ENCODE assay signal across 8 mouse cellular contexts in the genomic region with DNA sequence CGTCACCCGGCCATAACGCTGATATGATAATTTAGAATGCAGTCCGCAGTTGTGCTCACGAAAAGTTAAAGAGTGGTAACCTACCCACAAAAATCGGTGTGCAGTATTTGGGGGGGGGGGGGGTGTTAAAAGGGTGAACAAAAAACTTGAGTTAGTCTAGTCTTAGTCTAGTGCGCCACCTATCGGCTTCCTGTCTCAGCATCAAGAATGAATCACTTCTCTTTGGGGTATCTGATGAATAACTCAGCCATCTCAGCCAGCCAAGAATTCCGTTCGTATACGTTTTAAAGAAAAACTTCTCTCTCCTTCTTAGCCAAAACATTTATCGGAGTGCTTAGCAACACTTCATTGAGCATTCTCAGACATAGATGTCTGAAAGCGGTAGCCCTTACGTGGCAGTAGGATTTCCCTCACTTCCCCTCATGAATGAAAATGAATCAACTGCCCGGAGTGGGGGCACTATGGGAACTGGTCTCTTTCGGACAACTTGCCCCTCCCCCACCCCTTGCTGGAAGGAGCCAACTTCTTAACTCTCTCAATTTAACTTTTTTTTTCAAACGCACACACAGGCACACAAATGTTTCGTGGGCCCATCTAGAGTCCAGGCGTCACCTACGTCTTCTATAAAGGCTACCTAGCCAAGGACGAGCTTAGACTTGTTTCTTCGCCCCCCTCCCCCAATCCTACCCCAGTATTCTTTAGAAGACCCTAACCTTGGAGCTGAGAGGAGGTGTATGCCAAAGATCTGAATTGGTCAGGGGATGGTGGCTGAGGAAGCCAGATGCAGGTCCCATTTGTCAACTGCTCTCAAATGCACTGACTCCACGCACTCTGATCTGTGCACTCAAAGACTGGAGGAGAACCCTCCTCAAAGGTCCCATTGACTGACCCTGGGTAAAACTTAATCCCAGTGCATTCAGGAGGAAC. TPM values are rescaled to one million over a fixed set of nuclear protein-coding genes. Genes with fewer than 3 reads are reported as not detected.
A peak's percentile ranks its signal among the peaks of the same experiment; 100 is the strongest.
DNase-seq lines count a peak whose midpoint lies in the region; ATAC-seq and TF ChIP-seq lines count a peak whose summit lies in the region.

No protein-coding gene starts in this region.

- H3K79me2 ChIP-seq in C2C12 (ENCODE audit: control insufficient read depth, insufficient read depth) = no peaks in the 10 kb centered on the region
- no peaks in the 10 kb centered on the region for H3K79me2 ChIP-seq in liver, adult 2 months (ENCODE audit: control insufficient read depth, insufficient read depth, low read length)

- peak overlapping the region; percentile 14 for H3ac ChIP-seq in C2C12 (ENCODE audit: control insufficient read depth, insufficient read length, low read depth)

- no peaks in the 10 kb centered on the region for H3K79me3 ChIP-seq in C2C12 (ENCODE audit: low read depth)

- H3K27me3 ChIP-seq in C2C12 (ENCODE audit: control insufficient read depth, insufficient read depth, insufficient read length) = no peaks in the 10 kb centered on the region
- H3K27me3 ChIP-seq in embryonic facial prominence, embryonic 14.5 days (replicated peaks; ENCODE audit: control insufficient read depth, insufficient read depth, low read length) = peaks cover 10% of the 10 kb centered on the region; the same call in 1 of the 2 replicates
- H3K27me3 ChIP-seq in heart, embryonic 12.5 days (replicated peaks) = peaks cover 25% of the 10 kb centered on the region
- peaks cover 8% of the 10 kb centered on the region; the same call in 1 of the 2 replicates for H3K27me3 ChIP-seq in kidney, postnatal 0 days (ENCODE audit: insufficient read depth, low read length)
- no peaks in the 10 kb centered on the region; the same call in 1 of the 2 replicates for H3K27me3 ChIP-seq in liver, adult 2 months (ENCODE audit: control insufficient read depth, insufficient read depth, low read length)

- peak overlapping the region; percentile 69 for H3K4me2 ChIP-seq in embryonic facial prominence, embryonic 14.5 days (ENCODE audit: low read depth, low read length)
- peak overlapping the region; percentile 89 for H3K4me2 ChIP-seq in heart, embryonic 12.5 days
- peak overlapping the region; percentile 87 for H3K4me2 ChIP-seq in kidney, postnatal 0 days (ENCODE audit: low read length)

- TF ChIP-seq CTCF in C2C12 (IDR thresholded peaks at IDR 0.05; ENCODE audit: control insufficient read depth, insufficient read depth, insufficient read length) = peak; percentile 11
- TF ChIP-seq CTCF in kidney, postnatal 0 days (IDR thresholded peaks at IDR 0.05; ENCODE audit: low read depth) = peak; percentile 83
- peak; percentile 48; the same call in 1 of the 2 replicates for TF ChIP-seq CTCF in liver, adult 2 months (IDR thresholded peaks at IDR 0.05; ENCODE audit: low read depth, low read length)

- ATAC-seq in embryonic facial prominence, embryonic 14.5 days (ENCODE audit: low read depth) = no peak
- no peak for ATAC-seq in heart, embryonic 12.5 days (ENCODE audit: insufficient number of reproducible peaks, low FRiP score)
- no peak for ATAC-seq in kidney, postnatal 0 days (replicated peaks; ENCODE audit: low FRiP score, low read depth)

- WGBS in embryonic facial prominence, embryonic 14.5 days = 4% methylated on average over 23 of the region's 23 CpGs
- 10% methylated on average over 23 of the region's 23 CpGs for WGBS in heart, embryonic 12.5 days
- 8% methylated on average over 23 of the region's 23 CpGs for WGBS in kidney, postnatal 0 days
- 19% methylated on average over 23 of the region's 23 CpGs for WGBS in liver, adult 2 months

- H3K36me3 ChIP-seq in C2C12 (ENCODE audit: control insufficient read depth, insufficient read depth) = no peaks in the 10 kb centered on the region
- no peaks in the 10 kb centered on the region for H3K36me3 ChIP-seq in embryonic facial prominence, embryonic 14.5 days (ENCODE audit: control insufficient read depth, insufficient read depth, low read length)
- H3K36me3 ChIP-seq in heart, embryonic 12.5 days = no peaks in the 10 kb centered on the region
- H3K36me3 ChIP-seq in kidney, postnatal 0 days (ENCODE audit: insufficient read depth, low read length) = no peaks in the 10 kb centered on the region
- H3K36me3 ChIP-seq in liver, adult 2 months (ENCODE audit: control insufficient read depth, insufficient read depth, low read length) = no peaks in the 10 kb centered on the region

- peaks cover 23% of the 10 kb centered on the region for H3K4me1 ChIP-seq in embryonic facial prominence, embryonic 14.5 days (ENCODE audit: control insufficient read depth, insufficient read depth, low read length)
- peaks cover 41% of the 10 kb centered on the region for H3K4me1 ChIP-seq in heart, embryonic 12.5 days (replicated peaks)
- peaks cover 27% of the 10 kb centered on the region for H3K4me1 ChIP-seq in kidney, postnatal 0 days (replicated peaks; ENCODE audit: insufficient read depth, low read length)
- peaks cover 6% of the 10 kb centered on the region for H3K4me1 ChIP-seq in liver, adult 2 months (ENCODE audit: control insufficient read depth, insufficient read depth, low read length)

- peak; percentile 75 for DNase-seq in adrenal gland, postnatal 14 days
- peak; percentile 95 for DNase-seq in embryonic facial prominence, embryonic 14.5 days (ENCODE audit: low spot score)
- peak; percentile 95 for DNase-seq in kidney, postnatal 0 days (ENCODE audit: low spot score)
- DNase-seq in liver, adult 2 months (ENCODE audit: extremely low read depth, low read depth, low spot score) = peak; percentile 51
- peak; percentile 65 for DNase-seq in neural tube, embryonic 10.5 days (ENCODE audit: extremely low spot score, low spot score)
- DNase-seq in urinary bladder, postnatal 14 days (ENCODE audit: low spot score) = peak; percentile 83

- no peaks in the 10 kb centered on the region for H3K9me3 ChIP-seq in embryonic facial prominence, embryonic 14.5 days (ENCODE audit: control insufficient read depth, low read length)
- no peaks in the 10 kb centered on the region for H3K9me3 ChIP-seq in heart, embryonic 12.5 days (replicated peaks)
- H3K9me3 ChIP-seq in kidney, postnatal 0 days (replicated peaks; ENCODE audit: low read length) = 0 out of 2 replicates have a peak, but pooled peaks cover 2% of the 10 kb centered on the region

- H3K27ac ChIP-seq in embryonic facial prominence, embryonic 14.5 days (replicated peaks; ENCODE audit: low read depth, low read length) = peak overlapping the region; percentile 93
- H3K27ac ChIP-seq in heart, embryonic 12.5 days (ENCODE audit: poor library complexity, severe bottlenecking) = 0 out of 2 replicates have a peak overlapping the region, but pooled peaks have one; percentile 36
- H3K27ac ChIP-seq in kidney, postnatal 0 days = 0 out of 2 replicates have a peak overlapping the region, but pooled peaks have one; percentile 72
- H3K27ac ChIP-seq in liver, adult 2 months (replicated peaks; ENCODE audit: insufficient read depth, low read depth, low read length) = no peak overlapping the region

- H3K9ac ChIP-seq in embryonic facial prominence, embryonic 14.5 days (ENCODE audit: low read depth, low read length) = peak overlapping the region; percentile 86
- peak overlapping the region; percentile 80 for H3K9ac ChIP-seq in heart, embryonic 12.5 days
- H3K9ac ChIP-seq in kidney, postnatal 0 days (ENCODE audit: low read depth, low read length) = peak overlapping the region; percentile 59; the same call in 1 of the 2 replicates
- H3K9ac ChIP-seq in liver, adult 2 months (ENCODE audit: low read depth, low read length) = no peak overlapping the region

- H3K4me3 ChIP-seq in C2C12 (ENCODE audit: insufficient read depth, poor library complexity, severe bottlenecking) = peak overlapping the region; percentile 45
- peak overlapping the region; percentile 56 for H3K4me3 ChIP-seq in embryonic facial prominence, embryonic 14.5 days (ENCODE audit: low read depth, low read length)
- H3K4me3 ChIP-seq in heart, embryonic 12.5 days = peak overlapping the region; percentile 64
- H3K4me3 ChIP-seq in kidney, postnatal 0 days (replicated peaks; ENCODE audit: low read depth, low read length) = peak overlapping the region; percentile 59
- H3K4me3 ChIP-seq in liver, adult 2 months (ENCODE audit: insufficient read depth, low read depth, low read length) = no peak overlapping the region

- no peak for TF ChIP-seq POLR2A in liver, adult 2 months (IDR thresholded peaks at IDR 0.05; ENCODE audit: extremely low read depth, insufficient read depth, low read length)

TF ChIP-seq in C2C12, 6 proteins besides CTCF, POLR2A, EP300 and RAD21:
- no peak for TF ChIP-seq MAX (IDR thresholded peaks at IDR 0.05)
- TF ChIP-seq MYOD1 (IDR thresholded peaks at IDR 0.05; ENCODE audit: control insufficient read depth, insufficient read length, low read depth) = no peak
- no peak for TF ChIP-seq CEBPB (IDR thresholded peaks at IDR 0.05; ENCODE audit: low read depth)
- no peak for TF ChIP-seq FOSL1 (IDR thresholded peaks at IDR 0.05; ENCODE audit: insufficient read depth, low read length, poor library complexity, severe bottlenecking)
- no peak for TF ChIP-seq MYOG (IDR thresholded peaks at IDR 0.05; ENCODE audit: control insufficient read depth, extremely low read depth, insufficient read length)
- no peak for TF ChIP-seq USF1 (IDR thresholded peaks at IDR 0.05; ENCODE audit: low read depth)

RNA-seq across cellular contexts. Expression of gene Col12a1, which starts 1.5 kb away (rescaled TPM):
- polyA plus RNA-seq in C2C12 (2012; fragmentation: generic; extraction: Trizol) = 15.3 TPM
- total RNA-seq in adrenal gland, postnatal 14 days (2021) = 28.3 and 29.5 TPM in 2 replicates
- polyA plus RNA-seq in embryonic facial prominence, embryonic 14.5 days (2014; fragmentation: Nextera tagmentation; extraction: Ambion mirVana) = 285 and 301 TPM in 2 replicates
- polyA plus RNA-seq in heart, embryonic 12.5 days (2016; fragmentation: Nextera tagmentation; extraction: Ambion mirVana) = 15.1 and 15.2 TPM in 2 replicates
- 42.8 and 43.5 TPM in 2 replicates for polyA plus RNA-seq in kidney, postnatal 0 days (2015; fragmentation: Nextera tagmentation; extraction: Ambion mirVana)
- 0.60 and 1.0 TPM in 2 replicates for total RNA-seq in liver, adult 2 months (2014; rRNA removed)
- polyA plus RNA-seq in liver, adult 2 months (2012; rRNA removed) = 1.7 and 1.8 TPM in 2 replicates

RNA-seq across cellular contexts. Expression of gene Cox7a2, which starts 42.5 kb away (rescaled TPM):
- polyA plus RNA-seq in C2C12 (2012; fragmentation: generic; extraction: Trizol) = 453 TPM
- total RNA-seq in adrenal gland, postnatal 14 days (2021) = 462 and 474 TPM in 2 replicates
- polyA plus RNA-seq in embryonic facial prominence, embryonic 14.5 days (2014; fragmentation: Nextera tagmentation; extraction: Ambion mirVana) = 644 and 755 TPM in 2 replicates
- 1,256 and 1,264 TPM in 2 replicates for polyA plus RNA-seq in heart, embryonic 12.5 days (2016; fragmentation: Nextera tagmentation; extraction: Ambion mirVana)
- polyA plus RNA-seq in kidney, postnatal 0 days (2015; fragmentation: Nextera tagmentation; extraction: Ambion mirVana) = 1,196 and 1,379 TPM in 2 replicates
- total RNA-seq in liver, adult 2 months (2014; rRNA removed) = 458 and 539 TPM in 2 replicates
- polyA plus RNA-seq in liver, adult 2 months (2012; rRNA removed) = 163 and 249 TPM in 2 replicates

Comparison
In these comparisons a context has a peak if more than half of its experiments do, and no peak if none do; other contexts are left out.
1. CTCF ChIP-seq: peak in every context shown above with its lines; median percentile 83 in kidney, postnatal 0 days; 48 in liver, adult 2 months; 11 in C2C12.